Mouse (Mus musculus): Measurements from ENCODE around the gene Pitpna.
"Not testable (repeated sequence)": the region's sequence is repeated elsewhere in the genome, so short reads cannot be mapped to it uniquely, and the experiment has no call there.

Gene Pitpna

GRCm38 (mm10) chr11:75587493-75588284, at the start of gene Pitpna:
Gene Pitpna, plus strand, starts transcription at chr11:75588097.
- peak; percentile 92 for ATAC-seq (ENCODE audit: insufficient number of reproducible peaks, low FRiP score, low TSS enrichment)

- no peak for ATAC-seq (ENCODE audit: insufficient number of reproducible peaks, low FRiP score, low TSS enrichment)
Measured at GRCm38 (mm10) chr11:75538184-75538969, 49.5 kb upstream of the Pitpna start.

- ATAC-seq (ENCODE audit: insufficient number of reproducible peaks, low FRiP score, low TSS enrichment) = no peak
Measured at GRCm38 (mm10) chr11:75538970-75539299, 49.0 kb upstream of the Pitpna start.

- ATAC-seq (ENCODE audit: insufficient number of reproducible peaks, low FRiP score, low TSS enrichment) = no peak
Measured at GRCm38 (mm10) chr11:75540209-75540608, 47.7 kb upstream of the Pitpna start.

GRCm38 (mm10) chr11:75540710-75541581, 47.0 kb upstream of the Pitpna start:
- no peak for ATAC-seq (ENCODE audit: insufficient number of reproducible peaks, low FRiP score, low TSS enrichment)

GRCm38 (mm10) chr11:75544713-75545112, 43.2 kb upstream of the Pitpna start:
- ATAC-seq (ENCODE audit: insufficient number of reproducible peaks, low FRiP score, low TSS enrichment) = no peak

GRCm38 (mm10) chr11:75546057-75546456, 41.8 kb upstream of the Pitpna start:
- ATAC-seq (ENCODE audit: insufficient number of reproducible peaks, low FRiP score, low TSS enrichment) = no peak

GRCm38 (mm10) chr11:75549658-75550111, 38.2 kb upstream of the Pitpna start:
- no peak for ATAC-seq (ENCODE audit: insufficient number of reproducible peaks, low FRiP score, low TSS enrichment)

- ATAC-seq (ENCODE audit: insufficient number of reproducible peaks, low FRiP score, low TSS enrichment) = no peak
Measured at GRCm38 (mm10) chr11:75550200-75550946, 37.5 kb upstream of the Pitpna start.

GRCm38 (mm10) chr11:75551321-75551720, 36.6 kb upstream of the Pitpna start:
- ATAC-seq (ENCODE audit: insufficient number of reproducible peaks, low FRiP score, low TSS enrichment) = no peak

- ATAC-seq (ENCODE audit: insufficient number of reproducible peaks, low FRiP score, low TSS enrichment) = peak; percentile 68; the same call in 1 of the 2 replicates
Measured at GRCm38 (mm10) chr11:75551961-75552441, 35.9 kb upstream of the Pitpna start.

- ATAC-seq (ENCODE audit: insufficient number of reproducible peaks, low FRiP score, low TSS enrichment) = no peak
Measured at GRCm38 (mm10) chr11:75552906-75553482, 34.9 kb upstream of the Pitpna start.

- ATAC-seq (ENCODE audit: insufficient number of reproducible peaks, low FRiP score, low TSS enrichment) = not testable (repeated sequence)
Measured at GRCm38 (mm10) chr11:75556006-75556405, 31.9 kb upstream of the Pitpna start.

- no peak for ATAC-seq (ENCODE audit: insufficient number of reproducible peaks, low FRiP score, low TSS enrichment)
Measured at GRCm38 (mm10) chr11:75557142-75557541, 30.8 kb upstream of the Pitpna start.

GRCm38 (mm10) chr11:75558101-75558500, 29.8 kb upstream of the Pitpna start:
- ATAC-seq (ENCODE audit: insufficient number of reproducible peaks, low FRiP score, low TSS enrichment) = no peak

GRCm38 (mm10) chr11:75559870-75560504, 27.9 kb upstream of the Pitpna start:
- ATAC-seq (ENCODE audit: insufficient number of reproducible peaks, low FRiP score, low TSS enrichment) = no peak

GRCm38 (mm10) chr11:75560530-75561409, 27.1 kb upstream of the Pitpna start:
- no peak for ATAC-seq (ENCODE audit: insufficient number of reproducible peaks, low FRiP score, low TSS enrichment)

GRCm38 (mm10) chr11:75561410-75561791, 26.5 kb upstream of the Pitpna start:
- ATAC-seq (ENCODE audit: insufficient number of reproducible peaks, low FRiP score, low TSS enrichment) = no peak
